Mouse (Mus musculus) lung, postnatal 0 days (tissue): ENCODE results near the gene Gab2.

ENCODE experiments used
- CTCF ChIP-seq: IDR thresholded peaks from 2 replicates; pipeline ENCODE4 v1.5.1; 2016; ENCODE audit warnings: antibody characterized with exemption, mild to moderate bottlenecking
- EP300 ChIP-seq: IDR thresholded peaks from 2 replicates; pipeline ENCODE4 v1.6.1; 2016; ENCODE audit warnings: antibody characterized with exemption, mild to moderate bottlenecking, control low read depth

DNA sequence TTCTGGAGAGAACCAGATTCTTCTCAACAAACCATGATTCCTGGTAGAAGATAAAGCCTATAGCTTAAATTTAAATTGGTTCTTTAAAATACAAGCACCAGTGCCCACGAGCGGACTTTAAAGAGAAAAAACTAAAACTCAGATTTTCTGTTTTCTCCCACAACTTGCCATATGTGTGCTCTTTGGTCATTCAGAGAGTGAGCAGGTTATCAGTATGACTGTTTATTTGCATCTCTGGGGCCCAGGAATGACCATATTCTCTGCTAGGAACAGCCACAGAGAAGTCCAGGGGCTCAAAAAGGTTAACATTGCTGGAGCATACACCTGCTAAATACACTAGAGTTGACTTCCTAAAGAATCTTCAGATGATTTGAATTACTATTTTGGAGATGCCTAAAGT lies 216.9 kb downstream of the Gab2 start:
- TF ChIP-seq CTCF = no peak
- TF ChIP-seq EP300 = no peak
